Mouse (Mus musculus): ENCODE data around the gene Blmh. TPM values are rescaled to one million over a fixed set of nuclear protein-coding genes. Genes with fewer than 3 reads are reported as not detected.

Blmh gene
- polyA plus RNA-seq, 1 experiment = 26.4 TPM

DNA sequence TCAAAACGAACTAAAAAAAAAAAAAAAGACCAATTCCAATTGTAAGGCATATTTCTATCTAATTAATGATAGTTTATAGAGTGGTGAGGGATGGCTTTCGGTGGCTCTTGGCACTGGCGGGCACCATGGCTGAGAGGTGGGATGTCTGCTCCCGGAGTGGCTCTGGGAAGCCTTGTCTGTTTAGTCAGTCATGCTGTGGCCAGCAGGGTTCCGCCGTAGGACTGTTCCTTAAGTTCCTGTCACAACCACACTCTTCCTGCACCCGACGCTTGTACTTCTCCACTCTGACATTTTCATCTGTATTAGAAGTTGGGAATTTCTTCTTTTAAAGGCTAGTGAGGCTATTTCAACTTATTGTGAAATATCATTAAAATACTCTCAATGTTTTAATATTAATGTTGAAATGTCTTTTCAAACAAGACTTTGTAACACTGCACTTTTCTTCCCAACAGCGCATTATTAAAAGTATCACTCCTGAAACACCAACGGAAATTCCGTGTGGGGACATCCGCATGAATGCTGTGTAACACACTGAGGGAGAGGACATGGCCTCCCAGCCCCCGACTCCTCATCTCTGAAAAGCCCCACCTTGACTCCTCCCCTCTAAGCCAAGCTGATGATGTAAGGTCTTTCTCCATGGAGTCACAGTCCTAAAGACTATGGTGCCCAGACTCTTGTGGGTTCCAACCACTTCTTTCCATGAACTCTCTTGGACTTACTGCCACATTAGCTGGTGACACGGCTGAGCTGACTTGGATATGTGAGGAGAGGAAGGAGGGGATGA lies 106.7 kb downstream of the Blmh start:
- H3K79me2 ChIP-seq (ENCODE audit: control insufficient read depth, insufficient read depth) = no peaks in the 10 kb centered on the region

More for the DNA sequence above, 106.7 kb downstream of the Blmh start:
- no peak for TF ChIP-seq FOSL1 (IDR thresholded peaks at IDR 0.05; ENCODE audit: insufficient read depth, low read length, poor library complexity, severe bottlenecking)
- no peak for TF ChIP-seq MYOG (IDR thresholded peaks at IDR 0.05; ENCODE audit: control insufficient read depth, extremely low read depth, insufficient read length)
- TF ChIP-seq MYOD1 (IDR thresholded peaks at IDR 0.05; ENCODE audit: control insufficient read depth, insufficient read length, low read depth) = no peak
- no peak for TF ChIP-seq CEBPB (IDR thresholded peaks at IDR 0.05; ENCODE audit: low read depth)
- no peak for TF ChIP-seq MAX (IDR thresholded peaks at IDR 0.05)
- TF ChIP-seq CTCF (IDR thresholded peaks at IDR 0.05; ENCODE audit: control insufficient read depth, insufficient read depth, insufficient read length) = no peak
- no peak for TF ChIP-seq USF1 (IDR thresholded peaks at IDR 0.05; ENCODE audit: low read depth)
- H3ac ChIP-seq (ENCODE audit: control insufficient read depth, insufficient read length, low read depth) = no peak overlapping the region
- H3K36me3 ChIP-seq (ENCODE audit: control insufficient read depth, insufficient read depth) = no peaks in the 10 kb centered on the region
- H3K4me3 ChIP-seq (ENCODE audit: insufficient read depth, poor library complexity, severe bottlenecking) = no peak overlapping the region
- no peaks in the 10 kb centered on the region for H3K79me3 ChIP-seq (ENCODE audit: low read depth)
- H3K27me3 ChIP-seq (ENCODE audit: control insufficient read depth, insufficient read depth, insufficient read length) = no peaks in the 10 kb centered on the region

Other genes starting within 250 kb of the Blmh start
- gene Trarg1, start 245.0 kb upstream of the Blmh start, polyA plus RNA-seq (2012; fragmentation: generic; extraction: Trizol) = 0.05 TPM
- gene Gosr1, start 161.2 kb upstream of the Blmh start, polyA plus RNA-seq (2012; fragmentation: generic; extraction: Trizol) = 11.9 TPM
- 11.6 TPM for gene Cpd, start 77.8 kb upstream of the Blmh start, polyA plus RNA-seq (2012; fragmentation: generic; extraction: Trizol)
- gene Tmigd1, start 22.6 kb upstream of the Blmh start, polyA plus RNA-seq (2012; fragmentation: generic; extraction: Trizol) = not detected
- gene Slc6a4, start 73.8 kb downstream of the Blmh start, polyA plus RNA-seq (2012; fragmentation: generic; extraction: Trizol) = 0.06 TPM
- 2.7 TPM for gene Nsrp1, start 153.6 kb downstream of the Blmh start, polyA plus RNA-seq (2012; fragmentation: generic; extraction: Trizol)

Data from C2C12 (cell line).